Mouse (Mus musculus): ENCODE data around the gene Pcnx3.

Pcnx3 gene

GRCm38 (mm10) chr19:5688200-5689087 is at the start of gene Pcnx3, which contains the start of gene Map3k11:
Pcnx3 (minus strand) TSS chr19:5688908.
Map3k11 (plus strand) TSS chr19:5688742.
- peak; percentile 97 for DNase-seq

- DNase-seq, result no peak
Observed at GRCm38 (mm10) chr19:5734325-5734724, 45.6 kb upstream of the Pcnx3 start.

GRCm38 (mm10) chr19:5731264-5731978 is 42.7 kb upstream of the Pcnx3 start:
- DNase-seq, result peak; percentile 87

- peak; percentile 56 for DNase-seq
Observed at GRCm38 (mm10) chr19:5730314-5731186, 41.8 kb upstream of the Pcnx3 start.

DNA sequence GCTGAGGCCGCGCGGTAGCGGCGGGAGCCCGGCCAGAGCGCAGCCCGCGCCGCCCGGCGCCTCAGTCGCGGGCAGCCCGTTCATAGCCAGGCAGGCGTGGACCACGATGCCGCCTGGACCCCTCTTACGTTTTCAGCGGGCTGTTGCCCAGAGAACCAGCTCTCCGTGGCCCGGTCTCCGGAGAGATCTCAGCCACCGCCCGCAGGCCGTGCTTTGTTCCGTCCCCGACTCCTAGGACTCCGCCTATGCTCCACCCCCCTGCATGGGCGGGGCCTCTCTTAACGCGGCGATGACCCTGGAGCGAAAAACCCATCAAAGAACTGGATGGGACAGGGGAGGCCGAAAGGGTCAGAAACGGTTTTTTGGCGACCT is 40.7 kb upstream of the Pcnx3 start, which contains the start of gene Fam89b:
Fam89b (minus strand) TSS at position 210 of the 372 bp plus-strand sequence.
- peak; percentile 87 for DNase-seq

GRCm38 (mm10) chr19:5728631-5729443 is 40.1 kb upstream of the Pcnx3 start:
- DNase-seq, result peak; percentile 51

DNA sequence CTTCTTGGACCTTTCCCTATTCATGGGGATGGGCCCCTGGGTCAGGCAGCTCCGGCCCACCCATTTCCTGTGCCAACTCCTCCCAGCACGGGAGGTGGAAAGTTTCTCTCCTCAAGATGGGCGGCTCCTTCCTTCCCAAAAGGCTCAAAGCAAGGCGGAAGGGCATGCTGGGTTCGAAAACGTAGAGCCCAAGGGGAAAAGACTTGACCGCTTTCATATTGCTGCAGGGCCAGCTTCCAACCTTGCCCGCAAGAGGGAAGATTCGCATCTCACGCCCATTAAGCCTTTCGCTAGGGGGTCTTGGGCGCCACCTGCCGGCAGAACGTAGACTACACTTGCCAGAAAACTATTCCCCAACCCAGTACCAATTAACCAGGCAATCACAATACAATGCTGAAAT is 39.0 kb upstream of the Pcnx3 start:
- DNase-seq, result peak; percentile 91

- no peak for DNase-seq
Observed at GRCm38 (mm10) chr19:5726961-5727578, 38.4 kb upstream of the Pcnx3 start.

DNA sequence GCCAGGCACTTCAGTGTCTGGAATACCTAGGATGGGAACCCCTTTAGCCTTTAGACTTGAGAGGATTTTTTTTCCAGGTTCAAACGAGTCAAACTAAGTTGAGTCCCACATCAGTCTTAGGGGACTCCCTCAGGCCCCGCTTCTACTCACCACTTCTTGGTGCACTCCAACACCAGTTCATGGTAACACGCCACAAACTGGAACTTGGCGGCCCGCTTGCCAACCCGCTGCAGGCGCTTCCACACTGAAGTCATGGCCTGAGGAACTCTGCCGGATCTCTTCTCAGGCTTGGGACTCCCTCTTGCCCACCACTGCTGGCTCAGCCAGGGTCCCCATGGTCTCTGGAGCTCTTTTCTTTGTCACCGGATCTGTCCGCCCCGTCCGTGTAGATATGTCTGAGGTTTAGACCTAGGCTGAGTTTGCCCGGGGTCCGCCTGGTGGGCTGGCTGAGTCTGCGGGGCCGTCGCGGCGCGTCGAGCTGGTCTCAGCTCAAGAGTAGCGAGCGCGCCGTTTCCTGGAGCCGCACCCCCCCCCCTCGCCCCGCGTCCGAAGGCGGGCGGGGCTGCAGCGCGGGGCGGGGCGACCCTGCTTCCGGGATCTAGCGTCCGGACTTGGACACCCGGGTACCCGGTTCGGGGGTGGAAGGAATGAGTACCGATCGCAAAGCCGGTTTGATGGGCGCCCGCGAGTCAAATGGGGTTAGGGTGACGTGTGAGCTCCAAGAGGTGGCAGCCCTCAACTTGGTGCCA is 37.2 kb upstream of the Pcnx3 start, which contains the start of gene Ehbp1l1:
Ehbp1l1 (minus strand) TSS at position 551 of the 749 bp plus-strand sequence.
- DNase-seq, result peak; percentile 79

DNA sequence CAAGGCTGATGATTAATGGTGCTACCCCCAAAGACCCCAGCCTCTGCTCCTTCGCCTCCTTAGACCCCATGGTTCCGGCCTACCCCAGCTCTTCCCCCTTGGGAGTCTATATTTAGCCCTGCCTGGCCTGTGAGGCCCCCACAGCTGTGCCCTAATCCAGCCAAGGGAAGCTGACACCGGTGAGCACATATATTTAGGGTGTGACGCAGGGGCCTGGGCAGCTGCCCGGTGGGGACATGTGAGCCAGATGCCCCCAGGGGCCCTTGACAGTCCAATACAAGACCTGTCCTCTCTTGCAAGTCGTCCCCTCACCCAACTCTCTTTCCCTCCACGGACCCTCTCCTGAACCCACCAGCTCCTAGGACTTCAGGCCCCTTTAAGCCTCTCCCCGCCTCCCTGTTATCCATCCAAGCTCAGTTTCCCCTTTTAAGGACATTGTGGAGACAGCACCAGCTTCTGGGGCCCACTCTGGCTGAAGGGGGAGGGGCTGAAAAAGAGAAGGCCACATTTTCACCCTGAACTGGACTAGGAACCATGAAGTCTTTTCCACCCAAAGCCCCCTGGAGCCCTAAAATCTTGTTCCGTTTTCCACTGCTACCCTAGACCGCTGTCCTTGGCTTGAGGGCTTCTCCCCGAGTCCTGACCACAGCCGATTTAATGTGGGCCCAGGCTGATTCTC is 36.5 kb upstream of the Pcnx3 start:
- no peak for DNase-seq

DNA sequence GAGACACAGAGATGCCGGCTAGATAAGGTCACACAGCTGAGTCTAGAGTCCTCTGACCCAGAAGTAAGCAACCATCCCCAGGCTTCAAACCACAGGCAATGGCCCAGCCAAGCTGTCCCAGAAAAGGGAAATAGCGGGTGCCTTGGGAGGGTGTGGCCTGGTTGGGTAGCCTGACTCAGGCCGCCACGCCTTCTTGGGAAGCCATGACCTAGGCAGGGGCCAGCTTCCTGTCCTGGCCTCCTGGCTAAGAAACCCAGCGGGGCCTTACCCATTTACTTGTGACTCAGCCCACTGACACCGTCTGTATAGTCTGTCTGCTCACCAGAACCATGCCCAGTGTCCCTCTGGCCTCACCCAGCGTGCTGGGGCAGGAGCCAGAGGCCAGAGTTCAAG is 35.8 kb upstream of the Pcnx3 start:
- DNase-seq, result peak; percentile 27

- DNase-seq, result no peak
Observed at GRCm38 (mm10) chr19:5723934-5724548, 35.3 kb upstream of the Pcnx3 start.

DNA sequence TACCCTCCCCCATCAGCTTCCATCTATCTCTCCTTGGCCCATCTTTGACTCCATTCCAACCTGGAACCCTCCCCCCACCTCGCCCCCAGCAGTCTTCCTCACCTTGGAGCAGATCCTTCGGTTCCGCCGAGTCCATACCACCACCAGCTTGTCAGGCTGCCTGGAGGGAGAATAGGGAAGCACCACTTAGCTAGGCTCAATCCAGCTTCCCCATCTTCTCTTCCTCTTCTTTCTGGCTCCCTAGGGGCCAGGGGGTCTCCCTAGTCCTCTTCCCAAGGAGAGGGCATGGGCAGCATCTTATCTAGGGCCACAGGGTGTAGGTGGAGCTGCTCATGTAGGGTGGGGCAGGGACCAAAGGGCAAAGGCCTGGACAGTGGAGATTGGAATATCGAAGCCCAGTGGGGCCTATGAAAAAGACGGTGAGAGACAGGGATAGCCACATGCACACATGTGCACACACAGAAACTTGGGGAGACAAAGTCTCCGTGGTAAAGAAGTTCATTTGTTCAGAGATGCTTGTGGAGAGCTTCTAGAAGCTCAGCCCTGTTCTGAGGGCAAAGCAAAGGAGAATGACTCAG is 34.2 kb upstream of the Pcnx3 start:
- no peak for DNase-seq

GRCm38 (mm10) chr19:5721233-5721632 is 32.5 kb upstream of the Pcnx3 start:
- no peak for DNase-seq

DNA sequence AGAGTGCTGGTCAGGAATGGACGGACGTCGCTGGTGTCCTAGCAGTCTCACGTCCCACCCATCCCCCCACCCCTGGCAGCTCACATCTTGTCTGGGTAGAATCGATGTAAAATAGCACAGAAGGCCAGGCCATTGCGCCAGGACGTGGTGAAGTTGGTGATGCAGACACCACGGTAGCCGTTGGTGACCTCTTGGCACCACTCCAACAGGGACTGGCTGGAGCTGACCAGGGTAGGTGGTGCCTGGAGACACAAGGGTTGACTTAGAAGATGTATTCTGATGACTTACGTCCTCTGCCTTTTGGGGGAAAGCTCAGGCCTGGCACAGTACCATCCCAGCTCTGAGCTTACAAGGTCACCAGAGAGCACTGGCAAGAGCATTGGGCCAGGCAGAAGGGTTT is 28.2 kb upstream of the Pcnx3 start:
- no peak for DNase-seq

GRCm38 (mm10) chr19:5715793-5716688 is 27.3 kb upstream of the Pcnx3 start:
- DNase-seq, result no peak

DNA sequence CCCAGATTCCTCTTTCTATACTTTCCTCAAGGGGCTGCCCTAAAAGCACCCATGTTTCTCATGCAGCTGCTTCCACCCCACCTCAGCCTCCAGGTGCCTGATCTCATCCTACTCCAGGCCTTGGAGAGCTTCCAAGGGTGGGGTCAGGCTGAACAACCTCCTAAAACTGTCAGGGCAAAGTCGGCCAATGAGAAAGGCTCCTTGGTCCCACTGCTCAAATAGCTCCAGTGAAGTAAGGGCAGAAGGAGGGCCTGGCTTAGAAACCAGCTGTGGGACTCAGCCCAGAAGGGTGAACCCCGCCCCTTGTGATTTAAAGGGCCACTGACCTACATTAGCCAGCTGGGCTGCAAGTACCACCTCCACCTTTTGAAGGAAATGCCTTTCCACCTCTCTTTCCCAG is 25.0 kb upstream of the Pcnx3 start:
- DNase-seq, result no peak

DNA sequence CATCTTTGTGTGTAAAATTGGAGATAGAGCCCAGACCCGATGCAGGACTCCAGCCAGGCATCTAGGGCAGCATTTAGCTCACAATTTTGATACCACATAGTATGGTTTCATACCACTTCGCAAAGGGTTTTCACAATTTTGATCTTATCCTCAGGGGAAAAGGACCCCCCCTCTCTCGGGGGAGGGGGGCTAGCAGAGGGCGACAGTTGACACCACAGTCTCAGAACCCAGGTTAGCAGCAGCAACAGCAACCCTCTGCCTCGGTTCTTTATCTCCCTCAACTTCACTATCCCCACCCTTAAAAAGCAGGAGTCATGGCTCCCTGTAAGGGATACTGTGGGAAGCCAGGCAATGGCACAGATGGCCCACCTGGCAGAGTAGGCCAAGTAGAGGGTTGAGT is 24.5 kb upstream of the Pcnx3 start:
- DNase-seq, result no peak
